Mouse (Mus musculus): ENCODE measurements at regions not wholly inside any gene's neighbourhood (a gene's known extent, or its start where the extent isn't known, plus 50 kb on each side); places are given as distances from the start of the nearest gene placed in this dataset.

DNA sequence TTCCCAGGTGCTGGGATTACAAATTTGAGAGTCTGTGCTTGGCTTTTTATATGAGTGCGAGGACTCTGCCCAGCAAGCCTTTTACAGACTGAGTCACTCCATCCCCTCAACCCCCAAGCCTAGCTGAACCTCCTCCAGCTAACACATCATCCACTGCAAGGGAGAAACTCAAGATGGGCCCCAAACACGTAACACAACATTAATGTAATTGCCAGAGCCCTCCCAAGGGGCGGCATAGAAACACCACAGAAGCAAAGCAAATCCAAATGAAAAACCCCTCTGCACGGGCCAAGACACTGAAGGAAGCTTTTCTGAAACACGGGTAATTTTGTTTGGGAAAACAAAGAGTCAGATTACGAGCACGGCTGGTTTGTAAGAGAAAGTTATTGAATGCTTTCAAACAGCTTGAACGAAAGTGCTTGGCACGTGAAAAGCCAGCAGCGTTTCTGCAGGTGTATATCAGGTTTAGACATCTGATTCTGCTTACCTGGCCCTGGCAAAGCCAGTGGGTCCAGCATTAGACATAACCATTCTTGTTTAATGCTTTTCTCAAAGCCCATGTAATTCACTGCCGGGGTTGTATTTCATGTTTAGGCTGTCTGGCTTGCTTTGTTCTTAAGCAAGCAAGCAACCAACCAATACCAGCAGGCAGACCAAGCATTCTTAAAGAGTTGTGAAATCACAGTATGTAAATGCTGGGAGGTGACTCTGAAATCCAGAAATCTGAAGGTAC is 132.8 kb downstream of the Ets2 start:
- DNase-seq: no peak
- H3K4me1 ChIP-seq (ENCODE audit: control insufficient read depth, insufficient read depth, low read length): 0 out of 2 replicates have a peak, but pooled peaks cover 2% of the 10 kb centered on the region
- no peaks in the 10 kb centered on the region for H3K36me3 ChIP-seq (ENCODE audit: control insufficient read depth, insufficient read depth, low read length)
- H3K27me3 ChIP-seq (replicated peaks; ENCODE audit: control insufficient read depth, insufficient read depth, low read length): no peaks in the 10 kb centered on the region
- WGBS: 42% methylated on average over 11 of the region's 11 CpGs
- TF ChIP-seq CTCF (conservative IDR thresholded peaks at IDR 0.05; ENCODE audit: insufficient read depth, insufficient read length, low read depth, low read length): no peak
- H3K4me3 ChIP-seq (ENCODE audit: insufficient read depth, low read depth, low read length): no peak overlapping the region
- H3K27ac ChIP-seq (ENCODE audit: insufficient read depth, low read depth, low read length): no peak overlapping the region

GRCm38 (mm10) chr16:95833455-95833854 is 131.6 kb downstream of the Ets2 start:
- Histone ChIP-seq H3K27ac (ENCODE audit: insufficient read depth, low read depth, low read length) (no peak overlapping the region), H3K27me3 (replicated peaks; ENCODE audit: control insufficient read depth, insufficient read depth, low read length) (no peaks in the 10 kb centered on the region), H3K4me3 (ENCODE audit: insufficient read depth, low read depth, low read length) (no peak overlapping the region), H3K36me3 (ENCODE audit: control insufficient read depth, insufficient read depth, low read length) (no peaks in the 10 kb centered on the region), H3K4me1 (ENCODE audit: control insufficient read depth, insufficient read depth, low read length) (0 out of 2 replicates have a peak, but pooled peaks cover 2% of the 10 kb centered on the region)
- peak; percentile 51 for DNase-seq
- 63% methylated on average over 10 of the region's 10 CpGs for WGBS
- TF ChIP-seq CTCF (conservative IDR thresholded peaks at IDR 0.05; ENCODE audit: insufficient read depth, insufficient read length, low read depth, low read length): no peak
- no peak for TF ChIP-seq POLR2A (IDR thresholded peaks at IDR 0.05; ENCODE audit: low read depth, low read length)

- H3K27me3 ChIP-seq (replicated peaks; ENCODE audit: control insufficient read depth, insufficient read depth, low read length): no peaks in the 10 kb centered on the region
- TF ChIP-seq CTCF (conservative IDR thresholded peaks at IDR 0.05; ENCODE audit: insufficient read depth, insufficient read length, low read depth, low read length) (no peak), POLR2A (IDR thresholded peaks at IDR 0.05; ENCODE audit: low read depth, low read length) (no peak)
- no peak overlapping the region for H3K4me3 ChIP-seq (ENCODE audit: insufficient read depth, low read depth, low read length)
- 0 out of 2 replicates have a peak, but pooled peaks cover 2% of the 10 kb centered on the region for H3K4me1 ChIP-seq (ENCODE audit: control insufficient read depth, insufficient read depth, low read length)
- 46% methylated on average over 9 of the region's 9 CpGs for WGBS
- no peak overlapping the region for H3K27ac ChIP-seq (ENCODE audit: insufficient read depth, low read depth, low read length)
- DNase-seq: no peak
- H3K36me3 ChIP-seq (ENCODE audit: control insufficient read depth, insufficient read depth, low read length): no peaks in the 10 kb centered on the region
These were observed 130.5 kb downstream of the Ets2 start for GRCm38 (mm10) chr16:95832346-95832739.

DNA sequence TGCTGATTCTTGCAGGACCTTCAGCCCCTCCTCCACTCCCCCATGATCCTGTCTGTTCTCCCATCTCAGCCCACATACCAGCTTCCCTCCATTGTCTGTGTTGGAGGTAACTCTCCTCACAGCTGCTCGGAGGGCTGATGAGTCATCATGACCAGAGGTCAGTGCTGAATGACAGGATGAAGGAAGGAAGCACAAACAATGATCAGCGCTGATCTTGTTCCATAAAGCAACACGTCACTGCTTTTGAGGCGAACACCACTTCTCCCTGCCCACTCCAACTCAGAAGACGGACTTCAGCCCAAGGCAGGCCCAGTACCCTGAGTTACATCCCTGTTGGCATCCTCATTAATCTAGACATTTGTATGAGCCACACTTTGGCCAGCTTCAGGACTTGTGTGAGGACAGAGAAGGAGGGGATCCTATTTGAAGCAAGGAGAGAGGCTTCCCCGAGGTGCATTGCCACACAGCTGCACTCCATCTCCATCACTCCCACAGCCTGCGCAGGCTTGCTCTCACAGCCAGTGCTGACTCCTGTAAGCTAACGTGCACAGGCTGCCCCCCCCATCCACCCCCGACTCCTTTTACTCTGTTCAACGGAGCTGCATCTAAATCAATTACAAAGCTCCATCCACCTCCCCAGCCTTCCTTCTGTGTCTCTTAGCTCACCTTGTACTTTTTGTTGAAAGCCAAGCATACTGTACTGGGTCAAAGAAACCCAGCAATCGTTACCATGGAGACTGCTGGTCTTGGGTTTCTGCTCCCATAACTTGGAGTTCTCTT is 129.9 kb downstream of the Ets2 start:
- peak; percentile 75 for DNase-seq
- Histone ChIP-seq H3K27me3 (replicated peaks; ENCODE audit: control insufficient read depth, insufficient read depth, low read length) (no peaks in the 10 kb centered on the region), H3K27ac (ENCODE audit: insufficient read depth, low read depth, low read length) (peak overlapping the region; percentile 40), H3K4me1 (ENCODE audit: control insufficient read depth, insufficient read depth, low read length) (0 out of 2 replicates have a peak, but pooled peaks cover 2% of the 10 kb centered on the region), H3K36me3 (ENCODE audit: control insufficient read depth, insufficient read depth, low read length) (no peaks in the 10 kb centered on the region), H3K4me3 (ENCODE audit: insufficient read depth, low read depth, low read length) (no peak overlapping the region)
- 25% methylated on average over 11 of the region's 11 CpGs for WGBS
- no peak for TF ChIP-seq POLR2A (IDR thresholded peaks at IDR 0.05; ENCODE audit: low read depth, low read length)
- no peak for TF ChIP-seq CTCF (conservative IDR thresholded peaks at IDR 0.05; ENCODE audit: insufficient read depth, insufficient read length, low read depth, low read length)

DNA sequence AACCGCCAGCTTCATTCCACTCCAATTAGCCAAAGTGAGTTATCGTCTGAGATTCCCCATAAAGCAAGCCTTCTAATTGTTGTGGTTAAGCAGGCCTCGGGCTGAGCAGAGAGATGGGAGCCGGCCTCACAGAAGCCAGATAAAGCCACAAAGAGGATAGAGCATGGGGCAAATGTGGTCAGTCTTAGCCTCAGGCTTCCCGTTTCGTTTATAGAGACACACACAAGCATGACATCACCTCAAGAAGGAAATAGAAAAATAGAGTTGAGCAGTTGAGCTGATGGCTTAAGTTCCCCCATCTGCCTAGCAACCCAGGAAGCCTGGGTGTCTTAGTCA is 125.5 kb downstream of the Ets2 start:
- no peak for DNase-seq
- H3K27ac ChIP-seq (ENCODE audit: insufficient read depth, low read depth, low read length): no peak overlapping the region
- H3K27me3 ChIP-seq (replicated peaks; ENCODE audit: control insufficient read depth, insufficient read depth, low read length): no peaks in the 10 kb centered on the region
- no peaks in the 10 kb centered on the region for H3K4me1 ChIP-seq (ENCODE audit: control insufficient read depth, insufficient read depth, low read length)
- 38% methylated on average over 6 of the region's 6 CpGs for WGBS
- no peaks in the 10 kb centered on the region for H3K36me3 ChIP-seq (ENCODE audit: control insufficient read depth, insufficient read depth, low read length)
- TF ChIP-seq CTCF (conservative IDR thresholded peaks at IDR 0.05; ENCODE audit: insufficient read depth, insufficient read length, low read depth, low read length) (no peak), POLR2A (IDR thresholded peaks at IDR 0.05; ENCODE audit: low read depth, low read length) (no peak)
- H3K4me3 ChIP-seq (ENCODE audit: insufficient read depth, low read depth, low read length): no peak overlapping the region

DNA sequence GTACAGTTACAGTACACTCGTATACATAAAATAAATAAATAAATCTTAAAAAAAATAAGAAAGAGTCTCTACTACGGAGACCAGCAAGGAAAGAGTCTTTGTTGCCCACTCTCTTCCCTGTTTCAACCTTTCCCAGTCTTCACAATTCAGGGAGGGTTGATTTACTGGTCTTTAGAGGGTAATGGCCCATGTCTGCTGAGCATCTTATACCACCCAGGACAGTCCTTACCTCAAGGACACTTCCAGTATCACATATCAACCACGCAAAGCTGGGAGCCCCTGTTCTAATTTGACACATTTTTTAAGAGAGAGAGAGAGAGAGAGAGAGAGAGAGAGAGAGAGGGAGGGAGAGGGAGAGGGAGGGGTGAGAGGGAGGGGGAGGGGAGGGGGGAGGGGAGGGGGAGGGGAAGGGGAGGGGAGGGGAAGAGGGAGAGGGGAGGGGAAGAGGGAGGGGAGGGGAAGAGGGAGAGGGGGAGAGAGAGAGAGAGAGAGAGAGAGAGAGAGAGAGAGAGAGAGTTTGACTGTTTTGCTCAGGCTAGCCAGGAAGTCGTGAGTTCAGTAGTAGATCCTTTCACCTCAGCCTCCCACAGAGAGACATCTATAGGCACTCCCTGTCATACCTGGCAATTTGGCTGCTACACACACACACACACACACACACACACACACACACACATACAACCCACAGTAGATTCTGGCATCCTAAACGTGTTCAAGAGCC is 125.0 kb downstream of the Ets2 start:
- Histone ChIP-seq H3K27me3 (replicated peaks; ENCODE audit: control insufficient read depth, insufficient read depth, low read length) (no peaks in the 10 kb centered on the region), H3K36me3 (ENCODE audit: control insufficient read depth, insufficient read depth, low read length) (no peaks in the 10 kb centered on the region), H3K4me1 (ENCODE audit: control insufficient read depth, insufficient read depth, low read length) (no peaks in the 10 kb centered on the region), H3K4me3 (ENCODE audit: insufficient read depth, low read depth, low read length) (no peak overlapping the region), H3K27ac (ENCODE audit: insufficient read depth, low read depth, low read length) (no peak overlapping the region)
- 48% methylated on average over 5 of the region's 5 CpGs for WGBS
- no peak for DNase-seq
- TF ChIP-seq POLR2A (IDR thresholded peaks at IDR 0.05; ENCODE audit: low read depth, low read length) (no peak), CTCF (conservative IDR thresholded peaks at IDR 0.05; ENCODE audit: insufficient read depth, insufficient read length, low read depth, low read length) (no peak)

DNA sequence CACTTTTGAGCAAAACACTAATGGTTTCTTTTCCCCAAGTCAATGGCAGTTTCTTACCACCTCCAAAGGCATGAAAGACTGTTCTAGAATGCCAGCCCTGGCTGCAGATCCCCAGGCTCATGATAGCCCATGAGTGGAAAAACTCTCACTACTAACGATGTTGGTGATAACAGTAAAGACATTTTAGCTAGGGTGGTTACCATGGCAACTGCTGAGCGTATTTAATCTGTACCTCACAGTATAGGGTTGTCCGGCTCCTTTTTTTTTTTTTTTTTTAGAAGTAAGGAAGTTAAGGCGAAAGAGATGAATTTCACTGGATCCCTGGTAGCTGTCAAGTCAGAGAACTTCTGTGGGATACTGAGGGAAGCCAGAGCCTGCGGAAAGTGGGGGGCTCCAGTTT is 123.8 kb downstream of the Ets2 start:
- H3K4me1 ChIP-seq (ENCODE audit: control insufficient read depth, insufficient read depth, low read length): no peaks in the 10 kb centered on the region
- H3K4me3 ChIP-seq (ENCODE audit: insufficient read depth, low read depth, low read length): no peak overlapping the region
- no peaks in the 10 kb centered on the region for H3K36me3 ChIP-seq (ENCODE audit: control insufficient read depth, insufficient read depth, low read length)
- no peaks in the 10 kb centered on the region for H3K27me3 ChIP-seq (replicated peaks; ENCODE audit: control insufficient read depth, insufficient read depth, low read length)
- H3K27ac ChIP-seq (ENCODE audit: insufficient read depth, low read depth, low read length): no peak overlapping the region
- 41% methylated on average over 5 of the region's 5 CpGs for WGBS
- DNase-seq: no peak
- no peak for TF ChIP-seq CTCF (conservative IDR thresholded peaks at IDR 0.05; ENCODE audit: insufficient read depth, insufficient read length, low read depth, low read length)
- TF ChIP-seq POLR2A (IDR thresholded peaks at IDR 0.05; ENCODE audit: low read depth, low read length): no peak

All from kidney, adult 2 months (tissue).